Mouse (Mus musculus): ENCODE data around the gene Sigmar1. TPM values are rescaled to one million over a fixed set of nuclear protein-coding genes. Genes with fewer than 3 reads are reported as not detected.
"Not testable (repeated sequence)": the region's sequence is repeated elsewhere in the genome, so short reads cannot be mapped to it uniquely, and the experiment has no call there.

Sigmar1 gene
- total RNA-seq, 2 experiments from 2014 or later = 19.7 to 23.5 TPM

DNA sequence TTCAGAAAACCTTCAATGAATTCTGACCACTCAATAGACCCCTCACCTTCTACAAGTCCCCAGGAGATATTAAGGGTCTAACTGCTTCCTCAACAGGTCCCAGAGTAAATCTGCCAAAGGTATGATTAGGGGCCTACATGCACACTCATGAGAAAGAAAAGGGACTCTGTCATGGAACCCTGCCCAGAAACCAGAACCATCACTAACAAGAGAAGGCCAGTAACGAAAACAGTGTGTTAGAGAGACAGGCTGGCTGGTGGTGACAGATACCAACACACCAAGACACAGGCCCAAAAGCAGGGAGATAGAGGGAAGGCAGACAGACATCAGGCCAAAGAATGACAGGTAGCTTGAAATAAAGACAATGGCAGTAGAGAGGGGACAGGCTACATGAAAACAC lies 67.4 kb downstream of the Sigmar1 start:
- intact Hi-C loops (cut with DNase I); DNase-seq: not testable (repeated sequence)

Other genes with a start within 250 kb of the Sigmar1 start
- gene 1110017D15Rik, start 238.8 kb downstream of the Sigmar1 start, total RNA-seq (2021) = under 1 TPM in 1 of 2 experiments, not detected in 1; 0.43 TPM
- 10 to 100 TPM; 14.7 to 15.1 TPM for gene Fam219a, start 186.6 kb downstream of the Sigmar1 start, total RNA-seq (2021)
- gene Dnaic1, start 186.4 kb downstream of the Sigmar1 start, total RNA-seq (2021) = 1 to 10 TPM; 2.6 to 3.7 TPM
- 1 to 10 TPM; 9.1 to 9.9 TPM for gene Enho, start 115.8 kb downstream of the Sigmar1 start, total RNA-seq (2021)
- gene Cntfr, start 59.1 kb downstream of the Sigmar1 start, total RNA-seq (2021) = 1 to 10 TPM; 2.6 to 3.8 TPM
- gene Il11ra1, start 56.2 kb downstream of the Sigmar1 start, total RNA-seq (2021) = 10 to 100 TPM; 85.5 to 91.8 TPM
- 10 to 100 TPM; 31.6 to 32.3 TPM for gene Rpp25l, start 42.6 kb downstream of the Sigmar1 start, total RNA-seq (2021)
- 10 to 100 TPM; 70.7 to 77.7 TPM for gene Dctn3, start 33.0 kb downstream of the Sigmar1 start, total RNA-seq (2021)
- not detected for gene Arid3c, start 25.0 kb downstream of the Sigmar1 start, total RNA-seq (2021)
- gene Galt, start 929 bp downstream of the Sigmar1 start, total RNA-seq (2021) = 10 to 100 TPM; 58.5 to 59.4 TPM
- gene Ccl27a, start 18.1 kb upstream of the Sigmar1 start, total RNA-seq (2021) = 10 to 100 TPM; 19.1 to 19.4 TPM
- not detected for gene Gm21541, start 147.5 kb upstream of the Sigmar1 start, total RNA-seq (2021)
- gene Gm20878, start 185.4 kb upstream of the Sigmar1 start, total RNA-seq (2021) = 1 to 10 TPM in 1 of 2 experiments, under 1 TPM in 1; 0.47 to 1.8 TPM
- not detected for gene Fam205a4, start 209.9 kb upstream of the Sigmar1 start, total RNA-seq (2021)